Mouse (Mus musculus): ENCODE data around the gene Thop1. TPM values are rescaled to one million over a fixed set of nuclear protein-coding genes. Genes with fewer than 3 reads are reported as not detected.

The Thop1 gene
- polyA plus RNA-seq, 1 experiment: 77.4 TPM

GRCm38 (mm10) chr10:81075734-81076133 is 5.9 kb downstream of the Thop1 start:
- Histone ChIP-seq H3K4me3 (ENCODE audit: low read depth, low read length) (no peak overlapping the region), H3K27ac (ENCODE audit: insufficient read depth, low read length) (no peak overlapping the region), H3K36me3 (ENCODE audit: control insufficient read depth, insufficient read depth, low read length, poor library complexity, severe bottlenecking) (peaks cover 10% of the 10 kb centered on the region), H3K9me3 (replicated peaks; ENCODE audit: control insufficient read depth, insufficient read depth, low read length, poor library complexity, severe bottlenecking) (no peaks in the 10 kb centered on the region), H3K27me3 (ENCODE audit: control insufficient read depth, insufficient read depth, low read length, poor library complexity, severe bottlenecking) (no peaks in the 10 kb centered on the region), H3K4me1 (ENCODE audit: control insufficient read depth, insufficient read depth, low read length) (no peaks in the 10 kb centered on the region), H3K9ac (ENCODE audit: low read depth, poor library complexity, severe bottlenecking) (no peak overlapping the region)
- TF ChIP-seq POLR2A (IDR thresholded peaks at IDR 0.05; ENCODE audit: insufficient read depth, low read length) (no peak), CTCF (IDR thresholded peaks at IDR 0.05; ENCODE audit: low read depth, low read length) (no peak), EP300 (IDR thresholded peaks at IDR 0.05; ENCODE audit: insufficient read depth, low read depth, low read length) (no peak)

GRCm38 (mm10) chr10:81076356-81076755 is 6.5 kb downstream of the Thop1 start:
- H3K27me3 ChIP-seq (ENCODE audit: control insufficient read depth, insufficient read depth, low read length, poor library complexity, severe bottlenecking): no peaks in the 10 kb centered on the region
- H3K27ac ChIP-seq (ENCODE audit: insufficient read depth, low read length): no peak overlapping the region
- TF ChIP-seq CTCF (IDR thresholded peaks at IDR 0.05; ENCODE audit: low read depth, low read length): no peak
- TF ChIP-seq POLR2A (IDR thresholded peaks at IDR 0.05; ENCODE audit: insufficient read depth, low read length): no peak
- H3K4me3 ChIP-seq (ENCODE audit: low read depth, low read length): no peak overlapping the region
- no peak overlapping the region for H3K9ac ChIP-seq (ENCODE audit: low read depth, poor library complexity, severe bottlenecking)
- peaks cover 10% of the 10 kb centered on the region for H3K36me3 ChIP-seq (ENCODE audit: control insufficient read depth, insufficient read depth, low read length, poor library complexity, severe bottlenecking)
- H3K4me1 ChIP-seq (ENCODE audit: control insufficient read depth, insufficient read depth, low read length): no peaks in the 10 kb centered on the region
- no peaks in the 10 kb centered on the region for H3K9me3 ChIP-seq (replicated peaks; ENCODE audit: control insufficient read depth, insufficient read depth, low read length, poor library complexity, severe bottlenecking)

GRCm38 (mm10) chr10:81077916-81078315 is 8.1 kb downstream of the Thop1 start:
- Histone ChIP-seq H3K4me3 (ENCODE audit: low read depth, low read length) (no peak overlapping the region), H3K27ac (ENCODE audit: insufficient read depth, low read length) (no peak overlapping the region), H3K9me3 (replicated peaks; ENCODE audit: control insufficient read depth, insufficient read depth, low read length, poor library complexity, severe bottlenecking) (no peaks in the 10 kb centered on the region), H3K36me3 (ENCODE audit: control insufficient read depth, insufficient read depth, low read length, poor library complexity, severe bottlenecking) (peaks cover 8% of the 10 kb centered on the region), H3K27me3 (ENCODE audit: control insufficient read depth, insufficient read depth, low read length, poor library complexity, severe bottlenecking) (no peaks in the 10 kb centered on the region), H3K9ac (ENCODE audit: low read depth, poor library complexity, severe bottlenecking) (no peak overlapping the region), H3K4me1 (ENCODE audit: control insufficient read depth, insufficient read depth, low read length) (no peaks in the 10 kb centered on the region)
- TF ChIP-seq CTCF (IDR thresholded peaks at IDR 0.05; ENCODE audit: low read depth, low read length) (no peak), EP300 (IDR thresholded peaks at IDR 0.05; ENCODE audit: insufficient read depth, low read depth, low read length) (no peak), POLR2A (IDR thresholded peaks at IDR 0.05; ENCODE audit: insufficient read depth, low read length) (no peak)

- Histone ChIP-seq H3K9me3 (replicated peaks; ENCODE audit: control insufficient read depth, insufficient read depth, low read length, poor library complexity, severe bottlenecking) (no peaks in the 10 kb centered on the region), H3K4me1 (ENCODE audit: control insufficient read depth, insufficient read depth, low read length) (no peaks in the 10 kb centered on the region), H3K4me3 (ENCODE audit: low read depth, low read length) (no peak overlapping the region), H3K27me3 (ENCODE audit: control insufficient read depth, insufficient read depth, low read length, poor library complexity, severe bottlenecking) (no peaks in the 10 kb centered on the region), H3K36me3 (ENCODE audit: control insufficient read depth, insufficient read depth, low read length, poor library complexity, severe bottlenecking) (peaks cover 8% of the 10 kb centered on the region), H3K27ac (ENCODE audit: insufficient read depth, low read length) (no peak overlapping the region), H3K9ac (ENCODE audit: low read depth, poor library complexity, severe bottlenecking) (no peak overlapping the region)
- no peak for TF ChIP-seq EP300 (IDR thresholded peaks at IDR 0.05; ENCODE audit: insufficient read depth, low read depth, low read length)
- no peak for TF ChIP-seq POLR2A (IDR thresholded peaks at IDR 0.05; ENCODE audit: insufficient read depth, low read length)
These were observed 10.3 kb downstream of the Thop1 start for GRCm38 (mm10) chr10:81080008-81080655.

GRCm38 (mm10) chr10:81082168-81082960 is 12.5 kb downstream of the Thop1 start:
- TF ChIP-seq EP300 (IDR thresholded peaks at IDR 0.05; ENCODE audit: insufficient read depth, low read depth, low read length) (peak; percentile 65; the same call in 1 of the 2 replicates), POLR2A (IDR thresholded peaks at IDR 0.05; ENCODE audit: insufficient read depth, low read length) (no peak), CTCF (IDR thresholded peaks at IDR 0.05; ENCODE audit: low read depth, low read length) (peak; percentile 78)
- Histone ChIP-seq H3K36me3 (ENCODE audit: control insufficient read depth, insufficient read depth, low read length, poor library complexity, severe bottlenecking) (peaks cover 8% of the 10 kb centered on the region), H3K27me3 (ENCODE audit: control insufficient read depth, insufficient read depth, low read length, poor library complexity, severe bottlenecking) (no peaks in the 10 kb centered on the region), H3K9ac (ENCODE audit: low read depth, poor library complexity, severe bottlenecking) (no peak overlapping the region), H3K4me3 (ENCODE audit: low read depth, low read length) (no peak overlapping the region), H3K27ac (ENCODE audit: insufficient read depth, low read length) (peak overlapping the region; percentile 36), H3K9me3 (replicated peaks; ENCODE audit: control insufficient read depth, insufficient read depth, low read length, poor library complexity, severe bottlenecking) (no peaks in the 10 kb centered on the region), H3K4me1 (ENCODE audit: control insufficient read depth, insufficient read depth, low read length) (no peaks in the 10 kb centered on the region)

- H3K27ac ChIP-seq (ENCODE audit: insufficient read depth, low read length): no peak overlapping the region
- no peaks in the 10 kb centered on the region for H3K36me3 ChIP-seq (ENCODE audit: control insufficient read depth, insufficient read depth, low read length, poor library complexity, severe bottlenecking)
- TF ChIP-seq POLR2A (IDR thresholded peaks at IDR 0.05; ENCODE audit: insufficient read depth, low read length): no peak
- no peak for TF ChIP-seq EP300 (IDR thresholded peaks at IDR 0.05; ENCODE audit: insufficient read depth, low read depth, low read length)
- TF ChIP-seq CTCF (IDR thresholded peaks at IDR 0.05; ENCODE audit: low read depth, low read length): peak; percentile 64
- H3K9ac ChIP-seq (ENCODE audit: low read depth, poor library complexity, severe bottlenecking): no peak overlapping the region
- no peak overlapping the region for H3K4me3 ChIP-seq (ENCODE audit: low read depth, low read length)
- no peaks in the 10 kb centered on the region for H3K27me3 ChIP-seq (ENCODE audit: control insufficient read depth, insufficient read depth, low read length, poor library complexity, severe bottlenecking)
- H3K9me3 ChIP-seq (replicated peaks; ENCODE audit: control insufficient read depth, insufficient read depth, low read length, poor library complexity, severe bottlenecking): no peaks in the 10 kb centered on the region
- H3K4me1 ChIP-seq (ENCODE audit: control insufficient read depth, insufficient read depth, low read length): no peaks in the 10 kb centered on the region
These were observed 17.2 kb downstream of the Thop1 start for GRCm38 (mm10) chr10:81087021-81087420.

Data from ES-Bruce4 (cell line).